Mouse (Mus musculus) hindbrain, embryonic 13.5 days (tissue): ENCODE data around the gene Slc1a3. TPM values are rescaled to one million over a fixed set of nuclear protein-coding genes. Genes with fewer than 3 reads are reported as not detected.
"Not testable (repeated sequence)": the region's sequence is repeated elsewhere in the genome, so short reads cannot be mapped to it uniquely, and the experiment has no call there.

Source experiments
- ATAC-seq: fragments of 200-750 bp; cut with Nextera tagmentation; 2 replicates; pipeline ENCODE4 v1.8.0; 2017; ENCODE audit warnings: moderate TSS enrichment; ENCODE audit not compliant: low FRiP score
- H3K27ac ChIP-seq: fragments of 300-500 bp; sonication (generic); 2 replicates; pipeline ENCODE4 v1.5.1; 2015; ENCODE audit warnings: inconsistent platforms, mild to moderate bottlenecking, moderate library complexity
- H3K27me3 ChIP-seq: fragments of 300-500 bp; sonication (generic); 2 replicates; pipeline ENCODE4 v1.6.1; 2015; ENCODE audit warnings: mild to moderate bottlenecking, inconsistent platforms
- H3K36me3 ChIP-seq: fragments of 300-500 bp; sonication (generic); 2 replicates; pipeline ENCODE4 v1.6.1; 2015; ENCODE audit warnings: mild to moderate bottlenecking, inconsistent platforms
- H3K4me1 ChIP-seq: fragments of 300-500 bp; sonication (generic); replicated peaks from 2 replicates; pipeline ENCODE4 v1.6.1; 2015; ENCODE audit warnings: inconsistent platforms
- H3K4me2 ChIP-seq: fragments of 300-500 bp; sonication (generic); 2 replicates; pipeline ENCODE4 v1.6.1; 2015; ENCODE audit warnings: inconsistent platforms, mild to moderate bottlenecking, moderate library complexity
- H3K4me3 ChIP-seq: fragments of 300-500 bp; sonication (generic); 2 replicates; pipeline ENCODE4 v1.5.1; 2015; ENCODE audit warnings: mild to moderate bottlenecking, inconsistent platforms
- H3K9ac ChIP-seq: fragments of 300-500 bp; sonication (generic); 2 replicates; pipeline ENCODE4 v1.6.1; 2015; ENCODE audit warnings: mild to moderate bottlenecking, inconsistent platforms
- H3K9me3 ChIP-seq: fragments of 300-500 bp; sonication (generic); 2 replicates; pipeline ENCODE4 v1.6.1; 2016; ENCODE audit warnings: inconsistent platforms
- WGBS: fragments of 180-500 bp; shearing (Covaris S2); methylation state at CpG from one replicate; pipeline ENCODE4 v1.1.7; 2015; 5-methylcytosine and 5-hydroxymethylcytosine counted together
- polyA plus RNA-seq: library from polyadenylated mRNA; unstranded; fragments of >200 nt; fragmentation: Nextera tagmentation; extraction: Ambion mirVana; gene quantifications from 2 replicates; pipeline ENCODE4 v1.2.1, GENCODE M21; 2015

Gene Slc1a3
- polyA plus RNA-seq, 1 experiment from 2014 or later: 176 TPM

DNA sequence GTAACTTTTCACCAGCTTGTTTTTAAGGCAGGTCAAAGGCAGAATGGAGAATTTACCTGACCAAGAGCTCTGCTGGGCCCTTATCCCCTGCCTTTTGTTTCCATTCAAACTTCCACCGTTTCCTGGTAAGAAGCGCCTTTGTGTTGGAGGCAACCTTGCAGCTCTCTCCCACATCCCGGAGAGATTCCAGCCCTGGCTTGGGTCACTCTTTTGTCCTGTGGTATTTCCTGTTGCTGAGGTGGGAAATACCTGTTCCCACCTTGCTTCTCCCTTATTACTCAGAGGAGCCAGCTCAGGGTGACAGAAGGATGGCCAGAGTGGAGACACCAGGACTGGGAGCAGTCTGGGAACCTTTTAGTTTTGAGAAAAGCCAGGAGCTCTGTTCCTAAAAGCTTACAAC, 12.6 kb downstream of the Slc1a3 start:
- H3K4me1 ChIP-seq: no peaks in the 10 kb centered on the region
- 0 out of 2 replicates have a peak, but pooled peaks cover 3% of the 10 kb centered on the region for H3K36me3 ChIP-seq
- no peaks in the 10 kb centered on the region for H3K9me3 ChIP-seq
- H3K27ac ChIP-seq: no peak overlapping the region
- WGBS: 56% methylated on average over 3 of the region's 3 CpGs
- H3K27me3 ChIP-seq: no peaks in the 10 kb centered on the region
- no peak overlapping the region for H3K4me3 ChIP-seq
- no peak overlapping the region for H3K4me2 ChIP-seq
- H3K9ac ChIP-seq: no peak overlapping the region
- ATAC-seq: no peak

DNA sequence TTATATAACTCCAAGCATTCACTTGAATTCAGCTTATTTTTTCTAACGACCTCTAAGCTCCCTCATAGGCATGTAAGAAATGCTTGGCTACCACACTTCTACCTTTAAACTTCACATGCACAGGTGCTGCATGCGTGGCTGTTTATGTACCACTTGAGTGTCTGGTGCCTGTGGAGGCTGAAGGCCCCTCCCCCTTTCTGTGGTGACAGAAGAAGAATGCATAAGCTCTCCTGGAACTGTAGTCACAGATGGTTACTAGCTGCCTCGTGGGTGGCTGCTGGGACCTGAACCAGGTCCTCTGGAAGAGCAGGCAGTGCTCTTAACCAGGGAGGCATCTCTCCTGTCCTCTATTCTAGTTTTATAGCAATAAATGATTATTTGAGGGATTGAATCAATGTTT, 13.1 kb downstream of the Slc1a3 start:
- Histone ChIP-seq H3K4me3 (no peak overlapping the region), H3K4me1 (no peaks in the 10 kb centered on the region), H3K9me3 (no peaks in the 10 kb centered on the region), H3K27ac (no peak overlapping the region), H3K36me3 (0 out of 2 replicates have a peak, but pooled peaks cover 3% of the 10 kb centered on the region), H3K9ac (no peak overlapping the region), H3K4me2 (no peak overlapping the region), H3K27me3 (no peaks in the 10 kb centered on the region)
- no peak for ATAC-seq
- WGBS: 73% methylated on average over 3 of the region's 3 CpGs

DNA sequence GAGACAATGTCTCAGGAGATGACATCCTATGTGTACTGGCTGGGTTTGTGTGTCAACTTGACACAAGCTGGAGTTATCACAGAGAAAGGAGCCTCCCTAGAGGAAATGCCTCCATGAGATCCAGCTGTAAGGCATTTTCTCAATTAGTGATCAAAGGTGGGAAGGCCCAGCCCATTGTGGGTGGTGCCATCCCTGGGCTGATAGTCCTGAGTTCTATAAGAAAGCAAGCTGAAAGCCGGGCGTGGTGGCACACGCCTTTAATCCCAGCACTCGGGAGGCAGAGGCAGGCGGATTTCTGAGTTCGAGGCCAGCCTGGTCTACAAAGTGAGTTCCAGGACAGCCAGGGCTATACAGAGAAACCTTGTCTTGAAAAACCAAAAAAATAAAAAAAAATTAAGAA, 20.4 kb downstream of the Slc1a3 start:
- H3K27me3 ChIP-seq, ATAC-seq, H3K9me3 ChIP-seq, H3K4me3 ChIP-seq, H3K4me1 ChIP-seq, H3K4me2 ChIP-seq, H3K9ac ChIP-seq, H3K36me3 ChIP-seq, H3K27ac ChIP-seq: not testable (repeated sequence)
- 95% methylated on average over 6 of the region's 6 CpGs for WGBS

DNA sequence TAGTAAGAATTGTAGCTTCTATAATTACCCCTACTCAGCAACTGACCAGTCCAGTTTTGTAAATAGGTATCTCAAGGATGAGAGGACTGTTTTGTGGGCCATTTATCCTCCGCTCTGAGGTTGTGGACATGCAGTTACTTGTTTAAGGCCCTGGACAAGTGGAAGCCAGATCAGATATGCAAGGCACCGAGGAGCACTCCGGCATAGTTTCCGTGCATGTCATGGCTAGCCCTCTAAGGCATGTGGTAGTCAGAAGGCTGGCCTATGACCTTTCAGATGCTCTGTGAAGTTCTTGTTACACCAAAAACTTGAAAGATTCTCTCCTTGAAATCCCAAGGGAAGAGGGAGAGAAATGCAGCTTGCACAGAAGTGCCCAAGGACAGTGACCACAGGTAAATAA, 23.7 kb downstream of the Slc1a3 start:
- Histone ChIP-seq H3K27ac (no peak overlapping the region), H3K36me3 (no peaks in the 10 kb centered on the region), H3K4me2 (no peak overlapping the region), H3K4me3 (no peak overlapping the region), H3K9ac (no peak overlapping the region), H3K27me3 (no peaks in the 10 kb centered on the region), H3K4me1 (peaks cover 4% of the 10 kb centered on the region; the same call in 1 of the 2 replicates), H3K9me3 (no peaks in the 10 kb centered on the region)
- no peak for ATAC-seq
- 90% methylated on average over 4 of the region's 4 CpGs for WGBS

DNA sequence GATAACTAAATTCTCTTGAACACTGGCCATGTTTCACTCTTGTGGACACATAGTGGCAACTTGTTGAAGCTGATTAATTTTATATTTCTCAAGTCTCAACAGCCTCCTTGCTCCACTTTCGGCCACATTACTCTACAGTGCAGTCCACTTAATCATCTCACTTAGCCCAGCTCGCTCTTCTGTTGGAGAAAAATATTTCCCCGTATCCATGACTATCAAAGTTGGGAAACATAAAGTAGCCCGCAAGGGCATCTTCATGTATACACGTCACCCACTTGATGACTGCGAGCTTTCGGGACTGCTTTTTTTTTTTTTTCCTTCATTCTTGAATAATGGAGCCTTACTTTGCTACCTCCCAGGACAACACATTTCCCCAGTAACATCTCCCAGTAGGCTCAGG, 25.1 kb downstream of the Slc1a3 start:
- Histone ChIP-seq H3K4me3 (no peak overlapping the region), H3K36me3 (no peaks in the 10 kb centered on the region), H3K27me3 (no peaks in the 10 kb centered on the region), H3K4me2 (no peak overlapping the region), H3K4me1 (peaks cover 4% of the 10 kb centered on the region; the same call in 1 of the 2 replicates), H3K27ac (no peak overlapping the region), H3K9ac (no peak overlapping the region), H3K9me3 (no peaks in the 10 kb centered on the region)
- WGBS: 80% methylated on average over 7 of the region's 7 CpGs
- no peak for ATAC-seq

DNA sequence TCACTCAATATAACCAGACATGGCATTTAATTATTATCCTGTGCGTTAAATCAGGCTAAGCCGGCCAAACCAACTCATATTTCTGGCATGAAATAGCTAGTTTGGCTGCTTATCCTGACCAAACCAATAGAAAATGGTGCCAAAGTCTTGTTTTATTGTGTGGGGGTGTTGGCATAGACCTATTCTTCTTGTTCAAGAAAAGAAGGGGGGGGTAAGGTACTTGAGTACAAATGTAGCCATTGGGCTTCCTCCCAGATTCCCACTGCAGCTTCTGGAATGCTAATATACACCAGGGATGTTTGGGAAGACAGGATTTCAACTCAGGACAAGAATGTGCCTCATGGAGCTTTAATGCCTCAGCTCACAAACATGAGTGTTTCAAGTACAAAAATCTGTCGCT, 26.3 kb downstream of the Slc1a3 start:
- 85% methylated on average over 3 of the region's 3 CpGs for WGBS
- Histone ChIP-seq H3K4me3 (no peak overlapping the region), H3K36me3 (no peaks in the 10 kb centered on the region)

DNA sequence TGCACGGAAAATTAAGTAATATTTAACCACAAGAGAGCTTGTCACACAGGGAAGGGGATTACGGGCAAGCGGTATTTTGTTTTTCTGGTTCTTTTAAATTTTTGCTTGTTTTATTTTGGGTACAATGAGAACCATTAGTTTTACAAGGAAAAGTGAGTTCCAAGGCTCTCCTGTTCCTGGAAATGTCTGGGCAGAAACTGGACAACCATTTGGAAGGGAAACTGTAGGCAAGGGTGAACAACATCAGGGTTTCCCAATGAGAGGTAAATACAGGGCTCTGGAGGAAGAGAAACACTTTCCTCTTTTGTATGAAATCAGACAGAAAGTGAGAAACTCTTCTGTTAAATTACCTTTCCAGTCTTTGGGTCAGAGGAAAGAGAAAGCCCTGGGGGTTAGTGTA, 27.7 kb downstream of the Slc1a3 start:
- no peak overlapping the region for H3K27ac ChIP-seq
- peaks cover 4% of the 10 kb centered on the region; the same call in 1 of the 2 replicates for H3K4me1 ChIP-seq
- no peaks in the 10 kb centered on the region for H3K27me3 ChIP-seq
- H3K4me3 ChIP-seq: no peak overlapping the region
- H3K36me3 ChIP-seq: no peaks in the 10 kb centered on the region
- no peak for ATAC-seq
- H3K4me2 ChIP-seq: no peak overlapping the region
- 92% methylated on average over 3 of the region's 3 CpGs for WGBS
- no peak overlapping the region for H3K9ac ChIP-seq
- H3K9me3 ChIP-seq: no peaks in the 10 kb centered on the region

More for the DNA sequence above, 26.3 kb downstream of the Slc1a3 start:
- H3K4me2 ChIP-seq: no peak overlapping the region
- no peak overlapping the region for H3K27ac ChIP-seq
- H3K9me3 ChIP-seq: no peaks in the 10 kb centered on the region
- no peak overlapping the region for H3K9ac ChIP-seq
- H3K27me3 ChIP-seq: no peaks in the 10 kb centered on the region
- peaks cover 4% of the 10 kb centered on the region; the same call in 1 of the 2 replicates for H3K4me1 ChIP-seq
- ATAC-seq: no peak

DNA sequence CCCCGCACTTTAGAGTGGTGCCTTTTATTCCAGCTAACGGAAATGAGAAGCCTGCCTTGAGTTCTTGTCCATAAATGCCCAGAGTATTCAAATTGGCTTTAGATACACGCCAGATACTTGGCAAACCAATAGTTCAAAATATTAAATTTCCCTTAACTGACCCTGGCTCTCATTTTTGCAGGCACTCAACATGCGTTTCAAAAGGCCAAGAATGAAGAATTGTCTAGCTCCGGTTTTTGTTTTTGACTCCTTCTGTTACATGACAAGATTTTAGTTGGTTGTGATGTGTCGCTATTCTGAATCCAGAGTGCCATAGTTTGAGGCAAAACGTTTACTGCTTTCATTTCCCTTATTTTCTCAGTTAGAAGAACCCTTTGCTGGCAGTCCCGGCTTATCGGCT, 28.1 kb downstream of the Slc1a3 start:
- no peaks in the 10 kb centered on the region for H3K27me3 ChIP-seq
- no peak overlapping the region for H3K9ac ChIP-seq
- no peak overlapping the region for H3K27ac ChIP-seq
- no peaks in the 10 kb centered on the region for H3K36me3 ChIP-seq
- peaks cover 4% of the 10 kb centered on the region; the same call in 1 of the 2 replicates for H3K4me1 ChIP-seq
- H3K9me3 ChIP-seq: no peaks in the 10 kb centered on the region
- ATAC-seq: no peak
- no peak overlapping the region for H3K4me2 ChIP-seq
- no peak overlapping the region for H3K4me3 ChIP-seq
- 86% methylated on average over 9 of the region's 9 CpGs for WGBS

DNA sequence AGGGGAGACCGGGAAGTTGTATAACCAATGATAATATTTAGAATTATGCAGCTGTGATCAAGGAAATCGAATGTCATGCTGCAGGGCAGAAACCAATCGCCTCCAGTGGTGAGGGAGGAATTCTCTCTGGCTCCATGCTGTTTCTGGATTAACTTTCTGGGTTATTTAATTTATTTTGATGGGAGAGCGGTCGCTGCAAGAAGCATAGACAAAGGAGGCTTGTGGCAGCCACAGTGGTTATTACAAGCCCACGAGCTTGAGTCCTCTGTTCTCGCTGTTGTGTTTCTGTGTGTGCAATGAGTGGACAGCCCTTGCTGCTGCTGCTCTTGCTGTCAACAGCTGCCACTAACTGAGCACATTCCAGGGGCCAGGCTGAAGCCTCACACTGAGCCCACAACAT, 28.6 kb downstream of the Slc1a3 start:
- Histone ChIP-seq H3K9ac (no peak overlapping the region), H3K27ac (no peak overlapping the region), H3K4me1 (peaks cover 4% of the 10 kb centered on the region; the same call in 1 of the 2 replicates), H3K4me3 (no peak overlapping the region), H3K9me3 (no peaks in the 10 kb centered on the region), H3K4me2 (no peak overlapping the region), H3K27me3 (no peaks in the 10 kb centered on the region), H3K36me3 (no peaks in the 10 kb centered on the region)
- 55% methylated on average over 7 of the region's 7 CpGs for WGBS
- ATAC-seq: no peak

DNA sequence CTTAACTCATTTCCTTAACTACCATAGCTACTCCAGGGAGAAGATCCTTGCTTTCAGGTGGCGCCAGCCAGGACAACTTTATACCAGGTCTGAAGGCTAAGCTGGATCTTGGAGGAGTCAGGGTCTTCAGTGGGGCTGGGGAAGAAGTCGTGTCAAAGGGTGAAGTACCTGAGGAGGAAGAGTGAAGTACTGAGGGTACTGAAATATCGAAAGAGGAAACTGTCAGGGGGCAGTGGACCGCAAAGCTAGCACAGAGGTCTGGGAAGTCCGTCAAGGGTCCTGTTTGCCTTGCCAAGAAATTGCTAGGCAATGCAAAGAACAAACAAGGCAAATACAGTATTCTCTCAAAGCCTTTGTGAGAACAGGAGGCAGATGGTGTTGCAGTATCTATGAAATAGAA, 29.6 kb downstream of the Slc1a3 start:
- no peak overlapping the region for H3K9ac ChIP-seq
- no peaks in the 10 kb centered on the region for H3K36me3 ChIP-seq
- H3K4me3 ChIP-seq: no peak overlapping the region
- no peaks in the 10 kb centered on the region for H3K9me3 ChIP-seq
- ATAC-seq: no peak
- no peak overlapping the region for H3K4me2 ChIP-seq
- WGBS: 89% methylated on average over 5 of the region's 5 CpGs
- H3K27ac ChIP-seq: no peak overlapping the region; the same call in 1 of the 2 replicates
- no peaks in the 10 kb centered on the region for H3K27me3 ChIP-seq
- H3K4me1 ChIP-seq: peaks cover 4% of the 10 kb centered on the region; the same call in 1 of the 2 replicates

DNA sequence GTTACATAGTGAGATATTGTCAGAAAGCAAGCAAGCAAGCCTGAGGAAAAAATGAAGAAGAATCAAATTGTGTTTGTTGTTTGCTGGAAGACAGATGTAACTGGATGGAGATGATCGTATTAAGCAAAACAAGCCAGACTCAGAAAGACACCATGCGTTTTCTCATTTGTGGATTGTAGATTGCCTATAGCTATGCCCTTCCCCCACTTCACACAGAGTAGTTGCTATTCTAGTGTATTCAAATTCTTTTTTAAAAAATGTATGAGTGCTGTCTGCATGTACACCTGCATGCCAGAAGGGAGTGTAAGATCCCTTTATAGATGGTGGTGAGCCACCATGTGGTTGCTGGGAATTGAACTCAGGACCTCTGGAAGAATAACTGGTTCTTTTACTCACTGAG, 33.6 kb downstream of the Slc1a3 start:
- H3K27me3 ChIP-seq: no peaks in the 10 kb centered on the region
- no peak overlapping the region for H3K4me2 ChIP-seq
- no peak overlapping the region for H3K4me3 ChIP-seq
- WGBS: 93% methylated on average over 2 of the region's 2 CpGs
- no peaks in the 10 kb centered on the region for H3K36me3 ChIP-seq
- ATAC-seq: no peak
- H3K27ac ChIP-seq: no peak overlapping the region
- H3K4me1 ChIP-seq: no peaks in the 10 kb centered on the region; the same call in 1 of the 2 replicates
- H3K9me3 ChIP-seq: no peaks in the 10 kb centered on the region
- H3K9ac ChIP-seq: no peak overlapping the region

DNA sequence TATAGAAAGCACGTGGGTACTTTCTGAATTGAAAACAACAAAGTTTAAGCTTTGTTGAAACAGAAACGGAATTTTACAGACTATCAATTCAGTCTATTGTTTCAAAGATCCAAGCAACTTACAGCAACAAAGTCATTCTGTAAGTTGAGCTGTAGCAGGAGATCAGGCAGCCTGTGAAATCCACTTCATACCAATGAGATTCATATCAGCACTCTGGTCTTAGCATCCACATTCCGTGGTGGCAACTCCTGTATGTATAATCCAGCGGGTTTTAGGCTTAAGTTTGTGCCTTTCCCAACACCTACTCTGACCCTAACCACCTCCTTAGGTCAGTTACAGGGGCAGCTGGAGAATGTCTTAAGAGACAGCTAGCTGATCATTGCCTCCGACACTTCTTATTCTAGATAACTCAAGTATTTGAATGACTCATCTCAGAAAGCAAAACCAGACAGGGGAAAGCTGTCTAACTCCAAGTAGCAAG, 34.3 kb downstream of the Slc1a3 start:
- no peak overlapping the region for H3K4me2 ChIP-seq
- no peaks in the 10 kb centered on the region for H3K9me3 ChIP-seq
- 79% methylated on average over 5 of the region's 5 CpGs for WGBS
- no peak overlapping the region for H3K4me3 ChIP-seq
- no peaks in the 10 kb centered on the region for H3K36me3 ChIP-seq
- no peaks in the 10 kb centered on the region for H3K27me3 ChIP-seq
- H3K27ac ChIP-seq: no peak overlapping the region
- no peaks in the 10 kb centered on the region for H3K4me1 ChIP-seq
- no peak overlapping the region for H3K9ac ChIP-seq
- no peak for ATAC-seq

DNA sequence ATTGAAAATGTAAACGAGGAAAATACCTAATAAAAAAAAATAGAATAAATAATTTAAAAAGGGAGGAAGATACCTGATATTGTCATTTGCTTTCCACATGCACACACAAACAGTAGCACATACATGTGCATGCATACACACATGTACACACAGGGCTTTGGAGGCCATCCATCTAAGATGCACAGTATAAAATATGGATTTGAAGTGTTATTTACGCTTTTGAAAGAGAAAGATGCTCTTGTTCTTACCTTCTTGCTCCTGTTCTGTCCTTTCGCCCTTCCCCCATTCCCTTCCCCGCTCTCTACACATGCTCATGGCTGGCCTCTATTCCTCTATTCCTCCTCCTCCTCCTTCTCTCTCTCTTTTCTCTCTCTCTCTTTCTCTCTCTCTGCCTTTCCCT, 34.9 kb downstream of the Slc1a3 start:
- Histone ChIP-seq H3K27ac (no peak overlapping the region), H3K9me3 (no peaks in the 10 kb centered on the region), H3K9ac (no peak overlapping the region), H3K36me3 (no peaks in the 10 kb centered on the region), H3K4me3 (no peak overlapping the region), H3K27me3 (no peaks in the 10 kb centered on the region), H3K4me1 (no peaks in the 10 kb centered on the region), H3K4me2 (no peak overlapping the region)
- WGBS: 88% methylated on average over 4 of the region's 4 CpGs
- ATAC-seq: no peak
